Mouse (Mus musculus) frontal cortex, postnatal 14 days (tissue): ENCODE data around the gene Ptbp3.

Source experiments
- DNase-seq, 2 experiments: peaks; one replicate each; pipeline ENCODE4 v3.0.0; 2022; ENCODE audit warnings: low spot score in 2 of 2

Ptbp3 gene

DNA sequence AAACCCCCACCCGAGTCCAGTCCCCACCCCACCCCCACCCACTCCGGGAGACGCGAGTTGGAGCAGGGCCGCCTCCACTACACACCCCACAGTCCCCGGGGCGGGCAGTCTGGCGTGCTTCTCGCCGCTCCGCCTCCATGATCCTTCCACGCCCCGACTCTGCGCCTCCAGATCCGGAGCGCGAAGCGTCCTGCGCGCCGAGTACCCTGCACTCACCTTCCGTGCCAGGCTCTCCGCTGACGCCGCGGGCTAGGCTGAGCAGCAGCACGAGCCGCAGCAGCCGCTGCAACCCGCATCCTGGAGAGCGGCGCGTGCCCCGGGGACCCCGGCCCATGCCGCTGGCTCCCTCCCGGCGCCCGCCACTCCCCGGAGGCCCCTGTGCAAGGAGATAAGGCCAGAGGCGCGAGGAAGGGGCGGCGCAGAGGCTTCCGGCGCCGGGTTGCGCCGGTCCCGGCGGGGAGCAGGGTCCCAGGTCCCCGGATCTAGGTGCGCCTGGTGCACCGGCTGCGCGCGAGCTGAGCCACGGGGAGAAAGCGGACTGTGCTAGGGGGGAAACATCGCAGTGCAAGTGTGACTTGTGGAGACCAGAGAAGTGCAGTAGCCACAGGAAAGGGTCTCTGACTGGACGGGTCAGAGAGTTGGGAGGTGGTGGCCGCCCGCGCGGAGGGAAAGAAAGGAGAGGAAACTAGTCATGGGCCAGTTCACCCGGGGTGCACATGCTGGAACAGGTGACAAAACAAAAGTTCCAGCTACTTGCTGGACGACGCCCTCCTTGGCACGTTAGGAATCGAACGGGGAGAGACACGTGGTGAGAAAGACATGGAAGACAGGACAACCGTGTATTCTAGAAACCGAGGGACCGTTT is 110.9 kb downstream of the Ptbp3 start, which contains the start of gene Susd1:
Susd1 (minus strand) TSS at position 644 of the 865 bp plus-strand sequence.
- peak; percentile 9 to 40 for DNase-seq

DNA sequence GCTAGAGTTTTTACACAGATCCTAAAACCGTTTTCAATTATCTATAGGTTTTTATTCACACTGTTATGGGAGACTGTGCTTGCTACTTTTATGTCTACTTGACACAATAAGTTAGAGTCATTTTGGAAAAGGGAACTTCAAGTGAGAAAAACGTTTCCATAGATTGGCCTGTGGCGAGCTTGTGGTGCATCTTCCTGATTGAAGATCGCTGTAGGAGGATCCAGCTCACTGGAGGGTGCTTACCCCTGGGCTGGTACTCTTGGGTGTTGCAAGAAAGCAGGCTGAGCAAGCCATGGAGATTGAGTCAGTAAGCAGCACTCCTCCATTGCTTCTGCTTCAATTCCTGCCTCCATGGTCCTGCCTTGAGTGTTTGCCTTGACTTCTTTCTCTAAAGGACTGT is 113.2 kb downstream of the Ptbp3 start:
- no peak for DNase-seq

DNA sequence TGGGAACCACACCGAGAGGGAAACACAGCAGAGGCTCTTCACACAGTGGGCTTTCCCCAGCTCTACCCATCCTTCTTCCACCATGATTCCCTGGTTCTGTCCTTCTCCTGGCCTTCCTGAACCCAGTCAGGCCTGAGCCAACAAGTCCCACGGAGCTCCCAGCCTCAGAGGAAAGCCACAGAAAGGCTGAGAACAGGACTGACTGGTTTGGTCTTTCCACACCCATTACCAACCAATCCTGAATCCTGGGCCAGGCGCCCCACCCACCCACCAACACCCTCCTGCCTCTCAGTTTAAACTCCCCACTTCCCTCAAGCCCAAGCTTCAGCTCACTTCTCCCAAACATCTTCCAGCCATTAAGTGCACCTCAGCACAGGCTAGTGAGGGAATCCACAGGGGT is 115.1 kb downstream of the Ptbp3 start:
- DNase-seq, result no peak

DNA sequence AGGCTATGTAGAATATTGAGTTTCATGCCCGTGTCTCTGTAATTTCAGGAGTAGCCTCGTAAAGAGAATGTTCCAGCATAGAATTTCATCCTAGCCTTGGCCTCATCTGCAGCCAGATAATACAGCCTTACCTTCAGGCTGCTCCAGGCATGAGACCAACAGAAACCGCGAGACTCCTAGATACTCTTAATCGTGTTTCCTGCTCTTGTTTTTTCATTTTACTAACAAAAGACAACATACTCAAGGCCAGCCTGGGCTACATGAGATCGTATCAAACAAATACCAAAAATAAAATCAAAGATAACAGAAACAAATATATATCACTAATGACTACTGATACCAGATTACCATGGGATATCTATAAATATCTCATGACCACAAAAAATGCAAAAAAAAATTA is 120.0 kb downstream of the Ptbp3 start:
- DNase-seq, result no peak

DNA sequence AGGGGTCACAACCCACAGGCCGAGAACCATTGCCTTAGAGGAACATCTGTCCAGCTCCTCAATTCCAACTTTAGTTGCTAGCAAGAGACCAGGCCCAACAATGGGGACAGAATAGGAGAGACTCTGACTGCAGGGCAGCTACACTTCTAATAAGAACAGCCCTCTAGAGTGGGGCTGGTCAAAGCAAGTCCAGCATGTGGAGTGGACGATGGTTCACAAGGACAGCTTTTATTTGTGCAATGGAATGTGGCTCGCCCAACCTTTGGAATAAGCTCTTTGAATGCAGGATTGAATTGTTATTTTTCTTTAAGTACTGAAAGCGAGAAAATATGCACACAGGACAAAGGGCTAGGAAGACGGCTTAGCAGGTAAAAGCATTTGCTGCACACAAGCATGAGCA is 122.7 kb downstream of the Ptbp3 start:
- no peak for DNase-seq

DNA sequence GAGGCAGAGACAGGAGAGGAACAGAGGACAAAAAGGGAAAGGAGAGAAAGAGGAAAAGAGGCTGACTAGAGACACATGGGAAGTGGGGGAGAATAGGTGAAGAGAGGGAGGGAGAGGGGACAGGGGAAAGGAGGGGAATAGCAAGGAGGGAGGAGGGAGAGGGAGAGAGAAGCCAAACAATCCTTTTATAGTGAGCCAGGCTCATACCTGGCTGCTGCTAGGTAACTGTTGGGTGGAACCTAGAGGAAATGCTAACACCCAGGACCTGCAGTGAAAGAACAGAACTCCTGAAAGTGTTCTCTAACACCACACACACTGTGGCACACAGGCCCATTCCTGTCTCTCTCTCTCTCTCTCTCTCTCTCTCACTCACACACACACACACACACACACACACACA is 126.4 kb downstream of the Ptbp3 start:
- no peak for DNase-seq

DNA sequence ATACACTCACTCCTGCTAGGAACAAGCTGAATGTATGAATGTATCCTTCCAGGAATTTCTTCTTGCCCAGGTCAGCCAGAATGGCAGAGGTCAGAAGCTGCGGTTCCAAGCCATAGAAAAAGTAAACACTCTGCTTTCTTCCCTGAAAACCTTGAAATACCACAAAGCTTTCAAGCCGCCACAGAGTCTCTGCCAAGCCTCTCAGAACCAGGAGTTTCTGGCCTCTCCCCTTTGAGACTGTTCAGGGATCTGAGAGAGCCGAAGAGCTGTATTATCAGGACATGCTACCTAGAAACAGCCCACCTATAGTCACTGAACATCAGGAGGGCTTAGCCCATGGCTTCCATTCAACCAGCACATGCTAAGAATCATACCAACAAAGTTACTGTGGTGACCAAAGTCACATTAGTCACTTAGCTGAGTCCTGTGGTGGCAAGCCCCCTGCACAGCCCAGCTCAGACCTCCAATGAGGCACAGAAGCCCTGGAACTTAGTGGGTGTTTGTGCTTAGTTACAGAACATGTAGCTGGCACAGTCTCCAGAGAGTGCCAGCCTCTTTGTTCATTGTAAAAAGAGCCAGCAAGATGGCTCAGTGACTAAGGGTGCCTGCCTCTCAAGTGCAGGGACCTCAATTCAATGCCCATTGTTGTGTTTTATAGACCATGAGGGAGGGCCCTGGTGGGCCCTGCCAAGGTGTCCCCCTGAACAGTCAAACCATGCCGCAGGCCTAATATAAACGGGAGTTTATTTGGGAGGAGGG is 127.0 kb downstream of the Ptbp3 start:
- DNase-seq, result no peak
